Mouse (Mus musculus) common myeloid progenitor, adult 5-6 weeks (primary cell): ENCODE results near the gene Sox2. TPM values are rescaled to one million over a fixed set of nuclear protein-coding genes. Genes with fewer than 3 reads are reported as not detected.
A peak's percentile ranks its signal among the peaks of the same experiment; 100 is the strongest.

Experiments
- ATAC-seq: replicated peaks from 2 replicates; pipeline ENCODE4 v1.8.0; 2016; ENCODE audit warnings: low read depth, mild to moderate bottlenecking, moderate TSS enrichment, inconsistent platforms; ENCODE audit not compliant: poor library complexity, severe bottlenecking
- total RNA-seq: library from RNA; stranded (forward); fragments of 200-1000, 187-1606 nt; gene quantifications from 2 replicates; pipeline ENCODE4 v1.2.3, GENCODE M21; 2017

Sox2 gene
- total RNA-seq, 1 experiment from 2014 or later: not detected

GRCm38 (mm10) chr3:34642498-34642941 is 7.7 kb upstream of the Sox2 start:
- no peak; the same call in 1 of the 2 replicates for ATAC-seq

GRCm38 (mm10) chr3:34643067-34643466 is 7.1 kb upstream of the Sox2 start:
- no peak for ATAC-seq

GRCm38 (mm10) chr3:34643536-34644115 is 6.6 kb upstream of the Sox2 start:
- ATAC-seq: no peak

GRCm38 (mm10) chr3:34646169-34646568 is 4.0 kb upstream of the Sox2 start:
- no peak for ATAC-seq

- no peak; the same call in 1 of the 2 replicates for ATAC-seq
Measured at GRCm38 (mm10) chr3:34647688-34648087, 2.5 kb upstream of the Sox2 start.

GRCm38 (mm10) chr3:34648105-34648832 is 1.9 kb upstream of the Sox2 start:
- no peak for ATAC-seq

- ATAC-seq: 0 out of 2 replicates have a peak, but pooled peaks have one; percentile 3
Measured at GRCm38 (mm10) chr3:34648833-34649719, 1.1 kb upstream of the Sox2 start.

- ATAC-seq: peak; percentile 23
Measured at GRCm38 (mm10) chr3:34650621-34651361, 586 bp downstream of the Sox2 start.

GRCm38 (mm10) chr3:34651486-34652170 is 1.4 kb downstream of the Sox2 start:
- no peak for ATAC-seq

- ATAC-seq: no peak
Measured at GRCm38 (mm10) chr3:34652616-34653015, 2.4 kb downstream of the Sox2 start.

- ATAC-seq: no peak
Measured at GRCm38 (mm10) chr3:34653235-34653976, 3.2 kb downstream of the Sox2 start.

- ATAC-seq: no peak
Measured at GRCm38 (mm10) chr3:34653977-34654500, 3.8 kb downstream of the Sox2 start.

GRCm38 (mm10) chr3:34654781-34655180 is 4.6 kb downstream of the Sox2 start:
- ATAC-seq: no peak

- no peak for ATAC-seq
Measured at GRCm38 (mm10) chr3:34655311-34656075, 5.3 kb downstream of the Sox2 start.

GRCm38 (mm10) chr3:34656153-34656552 is 5.9 kb downstream of the Sox2 start:
- ATAC-seq: no peak

GRCm38 (mm10) chr3:34656813-34657700 is 6.9 kb downstream of the Sox2 start:
- no peak for ATAC-seq

- ATAC-seq: no peak
Measured at GRCm38 (mm10) chr3:34657701-34658090, 7.5 kb downstream of the Sox2 start.
